Mouse (Mus musculus): ENCODE data around the gene Ttll5. TPM values are rescaled to one million over a fixed set of nuclear protein-coding genes. Genes with fewer than 3 reads are reported as not detected.

The Ttll5 gene
- total and polyA plus RNA-seq, 3 experiments: 7.4 to 18.5 TPM; not detected in 1

DNA sequence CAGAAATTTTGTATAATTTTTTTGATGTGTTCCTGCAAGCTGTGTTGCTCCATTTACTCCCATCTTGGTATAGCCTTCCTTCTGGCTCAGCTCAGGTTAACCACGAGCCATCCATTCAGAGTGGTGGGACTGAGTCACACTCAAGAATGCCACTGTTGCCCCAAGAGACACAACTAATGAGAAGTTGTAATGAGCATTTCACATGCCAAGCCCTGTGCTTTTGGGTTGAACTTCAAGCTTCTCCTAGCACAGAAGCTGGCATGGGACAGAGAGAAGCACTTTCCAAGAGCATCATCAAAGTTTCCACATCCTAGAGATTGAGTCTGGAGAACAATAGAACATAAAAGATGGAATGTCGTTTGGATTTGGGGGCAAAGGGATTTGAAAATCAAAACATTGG, 190.7 kb downstream of the Ttll5 start:
- no peak for DNase-seq (ENCODE audit: low read depth, low spot score)
- H3K79me2 ChIP-seq (ENCODE audit: control insufficient read depth, insufficient read depth, low read length, poor library complexity): no peaks in the 10 kb centered on the region
- no peaks in the 10 kb centered on the region for H3K4me1 ChIP-seq (ENCODE audit: control insufficient read depth in 1 of 2, insufficient read depth in 2 of 2, low read length in 2 of 2)
- TF ChIP-seq ELF1 (IDR thresholded peaks at IDR 0.05; ENCODE audit: low read depth, low read length) (no peak), EP300 (IDR thresholded peaks at IDR 0.05; ENCODE audit: low read depth in 1 of 2, low read length in 2 of 2) (no peak), GATA1 (IDR thresholded peaks at IDR 0.05; ENCODE audit: low read depth, low read length) (no peak), SMC3 (IDR thresholded peaks at IDR 0.05; ENCODE audit: low read depth, low read length) (no peak), SIN3A (IDR thresholded peaks at IDR 0.05; ENCODE audit: low read length) (no peak), ETS1 (IDR thresholded peaks at IDR 0.05; ENCODE audit: low read depth, low read length) (no peak), CHD1 (IDR thresholded peaks at IDR 0.05; ENCODE audit: low read depth, low read length) (no peak), TAL1 (IDR thresholded peaks at IDR 0.05; ENCODE audit: low read length) (no peak), MXI1 (IDR thresholded peaks at IDR 0.05; ENCODE audit: low read depth, low read length) (no peak), MYC (IDR thresholded peaks at IDR 0.05; ENCODE audit: low read depth, low read length) (no peak), ZC3H11A (IDR thresholded peaks at IDR 0.05; ENCODE audit: low read depth, low read length) (no peak)
- H3K4me3 ChIP-seq (ENCODE audit: control insufficient read depth in 1 of 2, insufficient read depth in 1 of 2, low read depth in 2 of 2, low read length in 2 of 2): no peak overlapping the region
- H3K27me3 ChIP-seq (ENCODE audit: control insufficient read depth in 1 of 2, insufficient read depth in 2 of 2, low read length in 2 of 2): no peaks in the 10 kb centered on the region
- H3K9me3 ChIP-seq (replicated peaks; ENCODE audit: insufficient read depth, low read length): no peaks in the 10 kb centered on the region
- no peak overlapping the region for H3K9ac ChIP-seq (ENCODE audit: control insufficient read depth, low read depth, low read length, poor library complexity, severe bottlenecking)
- H3K36me3 ChIP-seq (ENCODE audit: control insufficient read depth in 1 of 2, insufficient read depth in 2 of 2, low read length in 2 of 2): no peaks in the 10 kb centered on the region
- H3K27ac ChIP-seq (ENCODE audit: control insufficient read depth, low read depth, low read length): no peak overlapping the region

DNA sequence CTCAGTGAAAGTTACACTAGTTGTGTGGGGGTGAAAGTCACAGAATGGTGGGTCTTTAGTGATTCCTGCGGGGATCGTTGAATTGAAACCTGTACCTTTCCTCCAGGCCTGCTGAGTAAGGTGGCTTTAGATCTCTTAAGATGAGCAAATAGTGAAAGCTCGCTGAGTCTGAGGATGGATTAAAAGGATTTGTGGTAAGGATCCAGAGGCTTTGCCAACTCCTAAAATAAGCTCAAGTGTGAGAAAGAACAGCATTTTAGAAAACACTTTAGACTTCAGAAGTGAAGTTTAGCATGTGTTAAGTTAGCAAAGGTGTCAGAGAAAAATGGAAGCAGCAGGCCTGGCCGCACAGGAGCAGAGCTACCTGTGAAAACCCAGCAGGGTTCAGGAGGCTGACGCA, 192.9 kb downstream of the Ttll5 start:
- Histone ChIP-seq H3K27ac (ENCODE audit: control insufficient read depth, low read depth, low read length) (no peak overlapping the region), H3K4me3 (ENCODE audit: control insufficient read depth in 1 of 2, insufficient read depth in 1 of 2, low read depth in 2 of 2, low read length in 2 of 2) (no peak overlapping the region), H3K9ac (ENCODE audit: control insufficient read depth, low read depth, low read length, poor library complexity, severe bottlenecking) (no peak overlapping the region), H3K4me1 (ENCODE audit: control insufficient read depth in 1 of 2, insufficient read depth in 2 of 2, low read length in 2 of 2) (no peaks in the 10 kb centered on the region), H3K79me2 (ENCODE audit: control insufficient read depth, insufficient read depth, low read length, poor library complexity) (no peaks in the 10 kb centered on the region), H3K36me3 (ENCODE audit: control insufficient read depth in 1 of 2, insufficient read depth in 2 of 2, low read length in 2 of 2) (no peaks in the 10 kb centered on the region), H3K9me3 (replicated peaks; ENCODE audit: insufficient read depth, low read length) (no peaks in the 10 kb centered on the region), H3K27me3 (ENCODE audit: control insufficient read depth in 1 of 2, insufficient read depth in 2 of 2, low read length in 2 of 2) (no peaks in the 10 kb centered on the region)
- no peak for DNase-seq (ENCODE audit: low read depth, low spot score)
- TF ChIP-seq NRF1 (IDR thresholded peaks at IDR 0.05; ENCODE audit: insufficient read depth, low read depth, low read length, poor library complexity, severe bottlenecking) (no peak), CHD2 (IDR thresholded peaks at IDR 0.05; ENCODE audit: low read length) (no peak), HCFC1 (IDR thresholded peaks at IDR 0.05; ENCODE audit: low read depth, low read length) (no peak), CTCF (IDR thresholded peaks at IDR 0.05 in 2 of 3, conservative IDR thresholded peaks at IDR 0.05 in 1 of 3; ENCODE audit: control insufficient read depth in 1 of 3, insufficient read depth in 1 of 3, low read depth in 2 of 3, low read length in 3 of 3, poor library complexity in 1 of 3, severe bottlenecking in 1 of 3) (no peak)

DNA sequence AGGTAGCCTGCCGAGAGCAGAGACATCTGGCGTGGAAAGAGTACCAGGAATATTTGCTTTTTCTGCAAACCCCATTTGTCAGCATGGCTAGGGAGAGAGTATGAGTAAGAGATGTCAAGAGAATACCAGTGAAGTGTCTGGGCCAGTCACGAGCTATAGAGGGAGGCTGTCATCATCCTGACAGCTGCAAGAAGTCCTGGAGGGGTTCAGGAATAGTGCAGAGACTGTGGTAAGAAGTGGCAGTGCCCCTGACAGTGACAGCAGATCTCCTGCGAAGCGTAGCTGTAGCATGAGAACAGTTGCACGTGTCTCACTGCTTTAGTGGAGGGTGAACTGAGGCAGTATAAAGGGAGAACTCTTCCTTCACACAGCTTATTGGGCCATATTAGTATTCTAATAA, 197.1 kb downstream of the Ttll5 start:
- Histone ChIP-seq H3K9me3 (replicated peaks; ENCODE audit: insufficient read depth, low read length) (no peaks in the 10 kb centered on the region), H3K27ac (ENCODE audit: control insufficient read depth, low read depth, low read length) (no peak overlapping the region), H3K36me3 (ENCODE audit: control insufficient read depth in 1 of 2, insufficient read depth in 2 of 2, low read length in 2 of 2) (no peaks in the 10 kb centered on the region), H3K4me1 (ENCODE audit: control insufficient read depth in 1 of 2, insufficient read depth in 2 of 2, low read length in 2 of 2) (peaks cover 0 to 7% of the 10 kb centered on the region in 2 experiments; a peak in 1 of 4 replicates), H3K27me3 (ENCODE audit: control insufficient read depth in 1 of 2, insufficient read depth in 2 of 2, low read length in 2 of 2) (no peaks in the 10 kb centered on the region), H3K4me3 (ENCODE audit: control insufficient read depth in 1 of 2, insufficient read depth in 1 of 2, low read depth in 2 of 2, low read length in 2 of 2) (no peak overlapping the region), H3K9ac (ENCODE audit: control insufficient read depth, low read depth, low read length, poor library complexity, severe bottlenecking) (no peak overlapping the region), H3K79me2 (ENCODE audit: control insufficient read depth, insufficient read depth, low read length, poor library complexity) (no peaks in the 10 kb centered on the region)
- DNase-seq (ENCODE audit: low read depth, low spot score): no peak
- TF ChIP-seq GATA1 (IDR thresholded peaks at IDR 0.05; ENCODE audit: low read depth, low read length) (no peak), HCFC1 (IDR thresholded peaks at IDR 0.05; ENCODE audit: low read depth, low read length) (no peak), CTCF (IDR thresholded peaks at IDR 0.05 in 2 of 3, conservative IDR thresholded peaks at IDR 0.05 in 1 of 3; ENCODE audit: control insufficient read depth in 1 of 3, insufficient read depth in 1 of 3, low read depth in 2 of 3, low read length in 3 of 3, poor library complexity in 1 of 3, severe bottlenecking in 1 of 3) (no peak), MAFK (IDR thresholded peaks at IDR 0.05; ENCODE audit: borderline replicate concordance, low read depth, low read length) (no peak), KAT2A (conservative IDR thresholded peaks at IDR 0.05; ENCODE audit: low read depth, low read length) (no peak), ZMIZ1 (IDR thresholded peaks at IDR 0.05; ENCODE audit: low read depth, low read length) (no peak), POLR2AphosphoS5 (IDR thresholded peaks at IDR 0.05; ENCODE audit: borderline replicate concordance, low read depth, low read length) (no peak), MYC (IDR thresholded peaks at IDR 0.05; ENCODE audit: low read depth, low read length) (no peak)
